35 mouse cellular contexts compared by ENCODE assay signal in genomic region chr6:57796853-57797423, GRCm38 (mm10). TPM values are rescaled to one million over a fixed set of nuclear protein-coding genes. Genes with fewer than 3 reads are reported as not detected.
DNase-seq lines count a peak whose midpoint lies in the region; ATAC-seq lines count a peak whose summit lies in the region.
"Had no signal": no experiment of that assay in that cellular context is flagged by ENCODE, and none has a peak within 500 bp of the region (broad histone marks: within the 10 kb centered on the region; RNA-seq: fewer than 3 reads in every experiment).

No protein-coding gene starts in this region.

- peaks cover 10% of the 10 kb centered on the region for H3K4me1 ChIP-seq in heart, embryonic 15.5 days (replicated peaks)
- H3K4me1 ChIP-seq: embryonic facial prominence, embryonic 13.5 days; forebrain, embryonic 12.5 days had no signal

- peak; percentile 58 for ATAC-seq in frontal cortex, adult (ENCODE audit: low TSS enrichment)
- no peak for ATAC-seq in heart, embryonic 15.5 days (replicated peaks; ENCODE audit: insufficient number of reproducible peaks, insufficient read depth, low FRiP score, low read depth)
- ATAC-seq: intestine, postnatal 0 days; Patski had no signal

- no peak overlapping the region for H3K4me2 ChIP-seq in heart, embryonic 15.5 days
- H3K4me2 ChIP-seq: embryonic facial prominence, embryonic 13.5 days; forebrain, embryonic 12.5 days; hindbrain, embryonic 14.5 days had no signal

- WGBS in heart, embryonic 15.5 days: 87% methylated on average over 3 of the region's 3 CpGs

- no peak overlapping the region for H3K9ac ChIP-seq in heart, embryonic 15.5 days
- H3K9ac ChIP-seq: embryonic facial prominence, embryonic 13.5 days; forebrain, embryonic 12.5 days; hindbrain, embryonic 14.5 days had no signal

- H3K27me3 ChIP-seq in heart, embryonic 15.5 days: no peaks in the 10 kb centered on the region
- H3K27me3 ChIP-seq: CH12.LX; embryonic facial prominence, embryonic 13.5 days; forebrain, embryonic 12.5 days; Patski had no signal

- no peaks in the 10 kb centered on the region for H3K9me3 ChIP-seq in heart, embryonic 15.5 days (replicated peaks)
- H3K9me3 ChIP-seq: embryonic facial prominence, embryonic 10.5 days; embryonic facial prominence, embryonic 13.5 days; forebrain, embryonic 12.5 days; G1E had no signal

- H3K27ac ChIP-seq in heart, embryonic 15.5 days: peak overlapping the region; percentile 56; the same call in 1 of the 2 replicates
- H3K27ac ChIP-seq: embryonic facial prominence, embryonic 10.5 days; embryonic facial prominence, embryonic 13.5 days; forebrain, embryonic 12.5 days; heart, adult 2 months; hindbrain, embryonic 14.5 days had no signal

- no peak overlapping the region for H3K4me3 ChIP-seq in heart, embryonic 15.5 days
- H3K4me3 ChIP-seq: embryonic facial prominence, embryonic 10.5 days; embryonic facial prominence, embryonic 13.5 days; erythroblast, embryonic 14.5 days; forebrain, embryonic 12.5 days; heart, adult 2 months had no signal

- H3K36me3 ChIP-seq in heart, embryonic 15.5 days: no peaks in the 10 kb centered on the region
- H3K36me3 ChIP-seq: embryonic facial prominence, embryonic 13.5 days; forebrain, embryonic 12.5 days had no signal

- no peak for DNase-seq in frontal cortex, postnatal 36 days (ENCODE audit: low spot score in 2 of 2)
- no peak for DNase-seq in heart, adult 18-20 months
- DNase-seq in right cerebral cortex, postnatal 10 days (ENCODE audit: low spot score in 2 of 2): peak; percentile 32 to 40
- DNase-seq in right cerebral cortex, adult 18-20 months: no peak
- DNase-seq in thymus, postnatal 0 days (ENCODE audit: low spot score): no peak
- DNase-seq: adrenal gland, postnatal 10 days; adrenal gland, postnatal 36 days; cerebellum, adult 11 months; cerebellum, adult 2 months; cerebellum, adult 9-11 months; cerebellum, postnatal 25 days; embryo, embryonic 11 days; gastrocnemius, postnatal 14 days; heart, adult 2 months; heart, postnatal 14 days; heart, postnatal 4 days; kidney, adult 2 months had no signal

RNA-seq across cellular contexts. Expression of gene Vopp1, which starts 28.0 kb away (rescaled TPM):
- polyA plus RNA-seq in heart, embryonic 15.5 days (2015; fragmentation: Nextera tagmentation; extraction: Ambion mirVana): 25.0 and 33.0 TPM in 2 replicates
- 10 to 100 TPM; 22.8 to 22.9 TPM for total RNA-seq in heart, adult 18-20 months (2021)
- 24.9 and 25.0 TPM in 2 replicates for polyA plus RNA-seq in thymus, postnatal 0 days (2015; fragmentation: Nextera tagmentation; extraction: Ambion mirVana)
- total RNA-seq: CH12.LX had no signal

RNA-seq across cellular contexts. Expression of gene Vmn1r21, which starts 53.2 kb away (rescaled TPM):
- not detected in 2 replicates for polyA plus RNA-seq in heart, embryonic 15.5 days (2015; fragmentation: Nextera tagmentation; extraction: Ambion mirVana)
- not detected for total RNA-seq in heart, adult 18-20 months (2021)
- polyA plus RNA-seq in thymus, postnatal 0 days (2015; fragmentation: Nextera tagmentation; extraction: Ambion mirVana): not detected in 2 replicates
- total RNA-seq: adrenal gland, adult 18-20 months; adrenal gland, postnatal 10 days; adrenal gland, postnatal 36 days; CH12.LX; common myeloid progenitor, adult 5-6 weeks; gastrocnemius, adult 18-20 months; gastrocnemius, postnatal 14 days; gastrocnemius, postnatal 4 days; heart, adult 2 months; heart, postnatal 14 days; heart, postnatal 4 days had no signal
- polyA plus RNA-seq: cerebellum, adult 2 months; embryonic facial prominence, embryonic 10.5 days; embryonic facial prominence, embryonic 13.5 days; erythroblast, embryonic 14.5 days; forebrain, embryonic 16.5 days; G1E; heart, adult 2 months; heart, embryonic 14.5 days; hindbrain, embryonic 14.5 days; intestine, embryonic 14.5 days; intestine, postnatal 0 days; kidney, adult 2 months; Patski had no signal

Comparison
In these comparisons a context has a peak if more than half of its experiments do, and no peak if none do; other contexts are left out.
1. DNase-seq: peak in right cerebral cortex, postnatal 10 days (2 of 2); none in frontal cortex, postnatal 36 days (0 of 2), heart, adult 18-20 months (0 of 2), right cerebral cortex, adult 18-20 months (single experiment) and thymus, postnatal 0 days (single experiment).